ENCODE assay signal across 14 mouse cellular contexts in genomic region chr6:144166651-144167050, GRCm38 (mm10).
DNase-seq lines count a peak whose midpoint lies in the region; ATAC-seq and TF ChIP-seq lines count a peak whose summit lies in the region.
"Had no signal": no experiment of that assay in that cellular context is flagged by ENCODE, and none has a peak within 500 bp of the region (broad histone marks: within the 10 kb centered on the region; RNA-seq: fewer than 3 reads in every experiment).

No protein-coding gene starts in this region.

- TF ChIP-seq CTCF in left cerebral cortex, adult 2 months (IDR thresholded peaks at IDR 0.05), result no peak

- intact Hi-C loops in left cerebral cortex, adult 2 months (cut with DNase I), result no loop called here

- peak overlapping the region; percentile 38; the same call in 1 of the 2 replicates for H3K9ac ChIP-seq in forebrain, embryonic 12.5 days
- H3K9ac ChIP-seq in forebrain, embryonic 16.5 days (replicated peaks; ENCODE audit: low read depth, low read length), result no peak overlapping the region
- 0 out of 2 replicates have a peak overlapping the region, but pooled peaks have one; percentile 13 for H3K9ac ChIP-seq in forebrain, embryonic 15.5 days (replicated peaks)
- H3K9ac ChIP-seq in midbrain, embryonic 15.5 days, result no peak overlapping the region
- H3K9ac ChIP-seq: embryonic facial prominence, embryonic 15.5 days; liver, embryonic 14.5 days had no signal

- peaks cover 46% of the 10 kb centered on the region for H3K4me1 ChIP-seq in forebrain, embryonic 12.5 days
- peaks cover 26% of the 10 kb centered on the region for H3K4me1 ChIP-seq in forebrain, embryonic 16.5 days (replicated peaks; ENCODE audit: control insufficient read depth, insufficient read depth, low read length)
- peaks cover 43% of the 10 kb centered on the region for H3K4me1 ChIP-seq in forebrain, embryonic 15.5 days
- H3K4me1 ChIP-seq in midbrain, embryonic 15.5 days, result peaks cover 14% of the 10 kb centered on the region

- peak overlapping the region; percentile 9; the same call in 1 of the 2 replicates for H3K27ac ChIP-seq in forebrain, embryonic 12.5 days
- H3K27ac ChIP-seq in forebrain, embryonic 16.5 days (ENCODE audit: low read length), result no peak overlapping the region
- peak overlapping the region; percentile 1; the same call in 1 of the 2 replicates for H3K27ac ChIP-seq in left cerebral cortex, adult 2 months
- H3K27ac ChIP-seq in forebrain, embryonic 15.5 days (replicated peaks), result peak overlapping the region; percentile 58; the same call in 1 of the 2 replicates
- H3K27ac ChIP-seq in midbrain, embryonic 15.5 days, result 0 out of 2 replicates have a peak overlapping the region, but pooled peaks have one; percentile 39
- H3K27ac ChIP-seq: embryonic facial prominence, embryonic 15.5 days; kidney, postnatal 0 days; liver, embryonic 14.5 days; macrophage had no signal

- no peaks in the 10 kb centered on the region for H3K9me3 ChIP-seq in forebrain, embryonic 12.5 days
- H3K9me3 ChIP-seq in forebrain, embryonic 16.5 days (ENCODE audit: control insufficient read depth, low read length), result no peaks in the 10 kb centered on the region
- H3K9me3 ChIP-seq in forebrain, embryonic 15.5 days, result no peaks in the 10 kb centered on the region
- no peaks in the 10 kb centered on the region for H3K9me3 ChIP-seq in midbrain, embryonic 15.5 days
- H3K9me3 ChIP-seq: embryonic facial prominence, embryonic 15.5 days had no signal

- peak overlapping the region; percentile 34; the same call in 1 of the 2 replicates for H3K4me2 ChIP-seq in forebrain, embryonic 12.5 days
- H3K4me2 ChIP-seq in forebrain, embryonic 16.5 days (ENCODE audit: low read length), result no peak overlapping the region
- no peak overlapping the region for H3K4me2 ChIP-seq in forebrain, embryonic 15.5 days (replicated peaks)
- no peak overlapping the region for H3K4me2 ChIP-seq in midbrain, embryonic 15.5 days

- ATAC-seq in forebrain, embryonic 12.5 days (ENCODE audit: low FRiP score), result peak; percentile 24; the same call in 1 of the 2 replicates
- no peak for ATAC-seq in forebrain, embryonic 16.5 days
- ATAC-seq in forebrain, embryonic 15.5 days (replicated peaks), result no peak
- ATAC-seq in midbrain, embryonic 15.5 days (replicated peaks), result 0 out of 2 replicates have a peak, but pooled peaks have one; percentile 30

- no peak overlapping the region for H3K4me3 ChIP-seq in forebrain, embryonic 12.5 days (replicated peaks)
- H3K4me3 ChIP-seq in forebrain, embryonic 16.5 days (replicated peaks; ENCODE audit: low read length), result no peak overlapping the region
- no peak overlapping the region for H3K4me3 ChIP-seq in left cerebral cortex, adult 2 months
- no peak overlapping the region for H3K4me3 ChIP-seq in forebrain, embryonic 15.5 days
- no peak overlapping the region for H3K4me3 ChIP-seq in midbrain, embryonic 15.5 days
- H3K4me3 ChIP-seq: embryonic facial prominence, embryonic 15.5 days had no signal

- no peaks in the 10 kb centered on the region for H3K27me3 ChIP-seq in forebrain, embryonic 12.5 days
- H3K27me3 ChIP-seq in forebrain, embryonic 16.5 days (replicated peaks; ENCODE audit: control insufficient read depth, insufficient read depth, low read length), result no peaks in the 10 kb centered on the region
- H3K27me3 ChIP-seq in forebrain, embryonic 15.5 days, result no peaks in the 10 kb centered on the region
- no peaks in the 10 kb centered on the region for H3K27me3 ChIP-seq in midbrain, embryonic 15.5 days (replicated peaks)
- H3K27me3 ChIP-seq: embryonic facial prominence, embryonic 15.5 days had no signal

- DNase-seq in left cerebral cortex, adult 2 months (ENCODE audit: extremely low spot score in 1 of 2, low spot score in 2 of 2), result no peak
- no peak for DNase-seq in left cerebral cortex, adult 11 months (ENCODE audit: low spot score)
- no peak for DNase-seq in spleen, postnatal 10 days (ENCODE audit: low spot score in 2 of 2)
- no peak for DNase-seq in adrenal gland, postnatal 36 days
- DNase-seq: cerebellum, adult 8-10 months; thymus, postnatal 36 days had no signal

- WGBS in forebrain, embryonic 12.5 days, result 39% methylated on average over 8 of the region's 8 CpGs
- WGBS in forebrain, embryonic 16.5 days, result 37% methylated on average over 8 of the region's 8 CpGs
- 40% methylated on average over 8 of the region's 8 CpGs for WGBS in forebrain, embryonic 15.5 days
- 52% methylated on average over 8 of the region's 8 CpGs for WGBS in midbrain, embryonic 15.5 days

- H3K36me3 ChIP-seq in forebrain, embryonic 12.5 days (replicated peaks), result no peaks in the 10 kb centered on the region
- H3K36me3 ChIP-seq in forebrain, embryonic 16.5 days (ENCODE audit: control insufficient read depth, insufficient read depth), result no peaks in the 10 kb centered on the region
- H3K36me3 ChIP-seq in forebrain, embryonic 15.5 days, result no peaks in the 10 kb centered on the region
- no peaks in the 10 kb centered on the region for H3K36me3 ChIP-seq in midbrain, embryonic 15.5 days (replicated peaks)
- H3K36me3 ChIP-seq: embryonic facial prominence, embryonic 15.5 days had no signal

Comparison
In these comparisons a context has a peak if more than half of its experiments do, and no peak if none do; other contexts are left out.
1. ATAC-seq: peak in forebrain, embryonic 12.5 days (single experiment) and midbrain, embryonic 15.5 days (single experiment); none in forebrain, embryonic 16.5 days (single experiment) and forebrain, embryonic 15.5 days (single experiment).
2. H3K9ac ChIP-seq: peak in forebrain, embryonic 12.5 days (single experiment) and forebrain, embryonic 15.5 days (single experiment); none in forebrain, embryonic 16.5 days (single experiment) and midbrain, embryonic 15.5 days (single experiment).